Mouse (Mus musculus): Measurements from ENCODE around the gene 4933407L21Rik.
"Not testable (repeated sequence)": the region's sequence is repeated elsewhere in the genome, so short reads cannot be mapped to it uniquely, and the experiment has no call there.

4933407L21Rik gene

DNA sequence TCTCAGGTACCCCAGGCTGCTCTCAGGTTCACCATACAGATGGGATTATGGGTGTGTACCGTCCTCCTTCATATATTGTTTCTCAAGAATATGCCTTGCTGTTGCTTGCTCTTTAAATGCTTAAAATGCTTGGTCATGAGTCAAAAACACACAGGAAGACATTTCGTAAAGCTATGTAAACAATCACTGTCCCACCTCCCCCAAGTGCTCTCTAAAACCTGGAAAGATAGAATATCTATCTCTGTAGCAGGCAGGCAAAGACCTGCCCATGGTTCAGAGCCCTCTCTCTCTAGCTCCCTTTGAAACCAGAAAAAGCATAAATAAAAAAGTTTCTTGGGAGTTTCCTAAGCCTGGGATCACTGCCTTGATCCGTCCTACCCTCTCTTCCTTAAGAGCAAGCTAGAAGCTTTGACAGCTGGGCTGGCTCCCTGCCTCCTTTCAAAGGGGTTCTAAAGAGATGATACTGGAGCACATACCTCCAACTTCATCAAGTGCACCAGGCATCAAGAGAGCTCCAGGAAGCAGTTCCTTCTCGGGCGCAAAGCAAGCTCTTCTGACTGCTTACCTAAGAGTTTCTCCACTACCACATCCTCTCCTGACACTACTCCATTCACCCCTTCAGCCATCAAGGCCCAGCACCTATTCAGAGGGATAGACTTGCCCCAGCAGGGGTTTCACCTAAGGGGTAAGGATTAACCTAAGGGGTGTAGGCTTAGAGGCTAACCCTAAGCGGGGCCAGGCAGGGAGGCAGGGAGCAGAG, 31.0 kb downstream of the 4933407L21Rik start:
- DNase-seq (ENCODE audit: low read depth, low spot score) = no peak

DNA sequence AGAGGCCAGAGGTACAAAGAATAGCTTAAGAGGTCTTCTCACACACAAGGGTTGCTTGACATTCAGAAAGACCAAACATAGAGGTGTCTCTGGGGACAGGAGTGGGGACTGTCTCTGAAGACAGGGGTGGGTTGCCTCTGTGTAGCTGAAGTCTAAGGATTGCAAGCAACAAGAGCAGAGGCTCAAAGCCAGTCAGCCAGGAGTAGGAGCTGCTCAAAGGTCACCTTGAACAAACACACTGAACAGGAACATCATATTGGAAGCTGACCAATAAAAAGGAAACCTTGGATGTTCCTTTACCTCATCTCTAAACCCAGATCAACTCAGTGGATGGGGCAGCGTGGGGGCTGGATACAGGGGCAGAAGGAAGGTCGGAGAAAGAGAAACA, 31.6 kb downstream of the 4933407L21Rik start:
- no peak for DNase-seq (ENCODE audit: low read depth, low spot score)

DNA sequence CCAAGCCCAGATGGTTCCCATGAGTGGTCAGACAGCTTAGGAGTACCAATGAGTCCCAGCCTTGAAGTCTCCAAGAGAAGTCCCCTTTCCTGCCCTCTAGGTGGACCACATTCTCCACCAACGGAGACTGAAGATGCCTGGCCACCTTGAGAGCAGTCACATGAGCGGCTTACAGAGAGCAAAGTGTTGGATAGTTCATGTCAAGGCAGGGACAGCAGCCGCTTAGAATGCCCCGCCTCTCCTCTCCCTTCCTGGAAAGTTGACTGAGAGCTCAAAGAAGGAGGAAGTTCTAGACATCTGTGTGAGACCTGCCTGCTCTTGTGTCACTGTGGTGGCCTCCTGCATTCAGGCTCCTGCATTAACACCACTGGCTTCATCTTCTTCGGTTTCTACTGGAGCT, 32.6 kb downstream of the 4933407L21Rik start, which contains the start of gene Gpr55:
Gene Gpr55, minus strand, starts transcription at position 135 of the 400 bp plus-strand sequence.
- DNase-seq (ENCODE audit: low read depth, low spot score) = no peak

DNA sequence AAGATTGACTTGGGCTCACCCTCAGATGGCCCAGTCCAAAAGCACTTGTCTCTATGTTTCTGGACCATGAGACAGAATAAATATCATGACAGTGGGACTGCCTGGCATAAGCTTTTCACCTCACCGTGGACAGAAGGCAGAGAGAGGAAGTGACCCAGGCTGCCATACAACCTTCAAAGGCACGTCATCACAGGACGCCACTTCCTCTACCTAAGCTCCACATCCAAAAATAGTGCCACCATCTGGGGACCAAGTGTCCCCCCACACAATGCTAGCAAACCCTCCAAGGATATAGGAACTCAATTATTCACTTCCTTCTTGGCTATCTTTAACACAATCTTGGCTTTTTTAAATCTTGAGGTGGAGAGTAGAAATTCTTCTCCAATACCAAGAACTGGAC, 33.8 kb downstream of the 4933407L21Rik start:
- DNase-seq (ENCODE audit: low read depth, low spot score) = no peak

DNA sequence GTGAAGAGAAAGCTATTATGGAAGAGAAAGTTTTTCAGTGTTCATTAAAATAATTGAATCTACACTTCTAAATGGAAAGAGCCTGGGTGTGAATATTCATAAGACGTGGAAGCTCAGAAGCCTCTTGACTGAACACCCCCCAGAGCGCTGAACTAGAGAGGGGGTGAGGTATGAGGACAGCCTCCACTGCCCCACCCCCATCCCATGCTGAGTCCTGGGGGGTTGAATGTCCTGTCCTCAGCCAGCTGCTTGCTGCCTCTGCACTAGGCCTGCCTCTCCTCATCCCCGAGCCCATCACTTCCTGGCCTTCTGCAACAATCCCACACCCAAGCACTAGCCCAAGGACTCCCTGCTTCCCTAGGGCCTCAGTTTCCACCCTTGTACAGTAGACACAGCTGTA, 37.6 kb downstream of the 4933407L21Rik start:
- no peak for DNase-seq (ENCODE audit: low read depth, low spot score)

DNA sequence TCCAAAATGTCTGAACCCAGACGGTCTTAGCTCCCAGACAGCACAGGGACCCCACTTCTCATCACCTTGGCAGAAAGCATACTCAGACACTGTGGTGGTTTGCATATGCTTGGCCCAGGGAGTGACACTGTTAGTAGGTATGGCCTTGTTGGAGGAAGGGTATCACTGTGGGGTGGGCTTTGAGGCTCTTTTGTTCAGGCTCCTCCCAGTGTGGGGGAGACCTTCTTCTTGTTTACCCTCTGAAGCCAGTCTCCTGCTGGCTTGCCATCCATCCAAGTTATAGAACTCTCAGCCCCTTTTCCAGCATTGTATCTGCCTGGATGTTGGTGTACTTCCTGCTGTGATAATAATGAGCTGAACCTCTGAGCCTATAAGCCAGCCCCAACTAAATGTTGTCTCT, 40.8 kb downstream of the 4933407L21Rik start:
- DNase-seq (ENCODE audit: low read depth, low spot score) = no peak

DNA sequence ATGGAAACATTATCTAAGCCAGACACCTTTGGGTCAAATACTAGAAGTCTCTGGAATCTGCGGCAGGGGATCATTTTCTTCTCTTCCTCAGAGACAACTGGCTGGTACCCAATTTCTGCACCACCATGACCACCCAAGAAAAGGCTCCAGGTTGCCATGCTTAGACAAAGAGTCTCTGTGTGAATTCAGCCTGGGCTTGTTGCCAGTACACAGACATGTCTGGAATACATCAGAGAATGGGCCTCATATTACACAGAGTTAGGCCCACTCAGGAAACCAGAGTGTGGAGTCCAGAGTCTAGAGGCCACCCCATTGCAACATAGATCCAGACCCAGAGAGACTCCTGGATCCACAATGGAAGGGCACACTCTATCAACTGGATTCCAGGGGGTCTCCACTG, 41.2 kb downstream of the 4933407L21Rik start:
- DNase-seq (ENCODE audit: low read depth, low spot score) = no peak

DNA sequence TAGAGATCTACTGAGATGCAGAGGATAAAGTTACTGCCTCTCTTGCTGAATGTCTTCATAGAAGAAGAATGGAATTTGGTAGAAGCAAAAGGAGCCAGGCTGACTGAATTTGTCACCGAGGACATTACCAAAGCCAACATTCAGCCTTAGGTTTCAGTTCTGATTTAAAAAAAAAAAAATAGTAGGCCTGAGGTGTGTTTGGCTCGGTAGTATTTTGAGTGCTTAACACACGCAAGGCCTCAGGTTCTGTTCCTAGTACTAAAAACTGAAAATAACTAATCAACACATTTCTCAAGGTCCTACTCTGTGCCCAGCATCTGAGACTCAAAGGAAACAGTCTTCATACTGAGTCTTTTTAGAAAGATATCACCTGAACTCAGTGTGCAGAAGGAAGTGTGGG, 42.8 kb downstream of the 4933407L21Rik start:
- no peak for DNase-seq (ENCODE audit: low read depth, low spot score)

DNA sequence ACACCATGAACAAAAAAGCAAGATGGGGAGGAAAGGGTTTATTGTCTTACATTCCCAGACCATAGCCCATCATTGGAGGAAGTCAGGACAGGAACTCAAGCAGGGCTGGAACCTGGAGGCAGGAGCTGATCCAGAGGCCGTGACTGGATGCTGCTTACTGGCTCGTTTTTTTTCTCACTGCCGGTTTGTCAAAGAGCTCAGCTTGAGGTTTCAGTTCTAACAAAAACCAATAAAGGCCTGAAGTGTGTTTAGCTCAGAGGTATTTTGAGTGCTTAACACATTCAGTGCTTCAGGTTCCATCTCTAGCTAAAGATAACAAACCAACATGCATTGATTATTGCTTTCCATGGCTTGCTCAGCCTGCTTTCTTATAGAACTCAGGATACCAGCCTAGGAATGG, 44.1 kb downstream of the 4933407L21Rik start:
- no peak for DNase-seq (ENCODE audit: low read depth, low spot score)

DNA sequence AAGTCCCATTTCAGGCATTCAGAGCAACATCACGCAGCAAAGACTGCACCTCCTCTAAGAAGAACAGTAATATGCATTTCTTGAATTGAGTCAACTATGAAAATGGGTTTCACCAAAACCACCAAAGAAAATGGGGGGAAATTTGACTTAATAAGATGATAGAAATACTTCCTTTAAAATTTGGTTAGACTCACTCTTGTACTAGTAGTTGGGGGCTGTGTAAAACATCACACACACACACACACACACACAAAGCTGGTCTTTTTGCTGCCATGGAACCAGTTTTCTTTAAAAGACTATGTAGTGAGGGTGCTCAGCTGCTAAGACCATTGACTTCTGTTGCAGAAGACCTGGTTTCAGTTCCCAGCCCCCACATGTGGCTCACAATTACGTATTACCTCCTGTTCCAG, 45.2 kb downstream of the 4933407L21Rik start:
- no peak for DNase-seq (ENCODE audit: low read depth, low spot score)

DNA sequence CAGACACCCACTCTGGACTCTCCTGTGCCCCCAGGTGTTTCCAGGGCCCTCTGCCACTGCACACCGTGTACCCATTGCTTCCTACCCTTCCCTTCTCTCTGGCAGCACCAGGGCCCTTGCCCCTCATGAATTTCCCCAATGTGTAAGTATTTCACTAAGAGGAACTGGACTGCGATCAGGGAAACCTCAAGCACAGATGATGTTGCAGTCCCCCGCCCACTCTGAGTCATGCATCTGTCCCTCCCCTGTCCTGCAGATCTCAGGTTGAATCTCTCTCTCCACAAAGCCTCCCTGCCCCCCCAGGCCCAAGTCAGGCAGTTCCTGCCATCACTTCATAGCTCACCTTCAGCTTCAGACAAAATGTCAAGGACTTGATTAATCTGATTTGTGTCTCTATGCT, 49.4 kb downstream of the 4933407L21Rik start:
- no peak for DNase-seq (ENCODE audit: low read depth, low spot score)

DNA sequence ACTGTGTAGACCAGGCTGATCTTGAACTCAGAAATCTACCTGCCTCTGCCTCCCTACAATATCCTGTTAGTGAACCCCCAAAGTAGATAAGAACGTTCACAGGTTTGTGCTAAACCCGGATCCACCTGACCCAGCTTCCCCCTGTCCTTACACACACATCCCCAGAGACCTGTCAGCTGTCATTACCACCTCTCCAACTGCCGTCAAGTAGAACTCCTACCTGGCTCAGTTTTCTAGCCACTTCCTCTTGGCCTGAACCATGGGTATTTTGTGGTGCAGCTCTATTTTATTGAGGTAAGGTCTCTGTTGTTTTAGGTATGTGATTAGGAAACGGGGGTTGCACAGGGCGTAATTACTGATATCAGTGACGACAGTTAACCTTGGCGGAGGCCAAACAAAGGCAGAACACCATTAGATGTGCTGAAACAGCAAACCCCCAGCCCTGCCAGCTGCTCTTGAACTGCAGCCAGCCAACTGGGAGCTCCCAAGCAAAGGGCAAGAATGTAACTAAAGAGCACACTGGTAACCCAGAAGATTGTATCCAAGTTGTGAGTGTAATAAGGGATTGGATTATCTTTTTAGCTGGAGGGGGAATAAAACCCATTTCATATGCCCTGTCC, 53.6 kb downstream of the 4933407L21Rik start:
- no peak for DNase-seq (ENCODE audit: low read depth, low spot score)

DNA sequence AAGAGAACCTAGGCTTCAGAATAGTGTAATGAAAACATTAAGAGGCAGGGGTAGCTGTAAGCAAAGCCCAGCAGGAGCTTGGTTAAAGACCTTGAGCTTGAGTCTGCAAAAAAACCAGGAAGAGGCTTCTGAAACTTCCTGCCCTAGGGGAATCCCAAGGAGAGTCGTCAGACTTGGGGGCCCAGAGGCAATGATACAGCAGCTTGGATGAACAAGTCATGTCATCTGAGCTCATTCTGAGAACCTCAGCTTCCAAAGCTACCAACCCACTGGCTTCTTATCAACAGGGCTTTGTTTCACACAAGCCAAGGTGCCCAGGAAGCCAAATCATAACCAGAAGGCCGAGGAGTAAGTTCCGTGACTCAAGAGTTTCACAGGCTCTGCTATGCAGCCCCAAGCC, 57.5 kb downstream of the 4933407L21Rik start:
- no peak for DNase-seq (ENCODE audit: low read depth, low spot score)

DNA sequence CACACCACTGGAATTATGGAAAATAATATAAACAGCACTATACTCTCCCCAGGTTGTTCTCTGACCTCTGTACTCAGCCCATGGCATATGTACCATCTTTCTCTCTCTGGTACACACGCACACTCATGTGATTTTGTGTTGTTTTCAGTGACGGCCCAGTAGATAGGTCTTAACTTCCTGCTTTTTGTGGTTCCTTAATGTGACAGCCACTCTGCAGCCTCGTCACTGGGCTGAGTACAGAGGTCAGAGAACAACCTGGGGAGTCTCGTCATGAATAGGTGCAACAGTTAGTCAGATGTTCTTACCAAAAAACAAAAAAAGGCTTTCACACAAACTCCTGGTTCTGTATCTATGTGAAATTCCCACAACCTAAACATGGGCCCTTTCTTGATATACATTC, 60.1 kb downstream of the 4933407L21Rik start:
- DNase-seq (ENCODE audit: low read depth, low spot score) = no peak

DNA sequence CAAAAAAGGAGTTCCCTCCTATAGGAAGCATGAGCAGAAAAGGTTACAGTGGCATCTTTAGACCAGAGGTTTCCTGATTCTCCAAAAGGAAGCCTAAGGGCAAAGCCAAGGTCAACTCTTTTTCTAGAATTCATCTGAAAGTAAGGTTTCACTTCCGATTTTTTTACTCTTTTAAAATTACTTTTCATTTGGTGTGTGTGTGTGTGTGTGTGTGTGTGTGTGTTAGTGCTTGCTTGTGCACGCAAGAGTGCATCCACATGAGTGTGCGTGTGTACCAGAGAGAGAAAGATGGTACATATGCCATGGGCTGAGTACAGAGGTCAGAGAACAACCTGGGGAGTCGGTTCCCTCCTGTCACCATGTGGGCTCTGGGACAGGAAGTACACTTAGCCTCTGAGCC, 60.6 kb downstream of the 4933407L21Rik start:
- not testable (repeated sequence) for DNase-seq (ENCODE audit: low read depth, low spot score)

Measured in retina, postnatal 7 days (tissue).